ENCODE assay signal across 27 mouse cellular contexts in the genomic region with DNA sequence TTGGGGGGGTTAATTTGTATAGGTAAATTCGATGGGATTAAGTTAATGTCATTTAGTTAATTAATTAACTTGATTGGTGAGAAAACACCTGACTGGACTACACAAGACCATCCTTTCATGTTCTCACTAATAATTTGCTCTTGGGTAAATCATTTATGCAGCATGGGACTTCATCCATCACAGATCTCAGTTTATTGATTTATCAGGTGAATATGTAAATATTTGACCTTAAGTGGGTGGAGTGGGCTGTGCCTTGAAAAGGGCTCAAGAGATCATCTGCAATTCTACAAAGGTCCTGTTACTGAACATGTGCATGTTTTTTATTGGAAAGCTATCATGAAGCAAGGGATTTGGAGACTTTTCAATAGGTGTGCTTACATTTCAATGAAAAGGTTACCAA.
"Had no signal": no experiment of that assay in that cellular context is flagged by ENCODE, and none has a peak within 500 bp of the region (broad histone marks: within the 10 kb centered on the region; RNA-seq: fewer than 3 reads in every experiment).

No protein-coding gene starts in this region.

- H3K27ac ChIP-seq: embryonic facial prominence, embryonic 10.5 days; embryonic facial prominence, embryonic 12.5 days; embryonic facial prominence, embryonic 13.5 days; embryonic facial prominence, embryonic 15.5 days; forebrain, embryonic 10.5 days; forebrain, embryonic 12.5 days; forebrain, embryonic 13.5 days; forebrain, embryonic 15.5 days; gastrocnemius, adult 2 months had no signal

- H3K4me1 ChIP-seq: embryonic facial prominence, embryonic 10.5 days; embryonic facial prominence, embryonic 12.5 days; embryonic facial prominence, embryonic 13.5 days; embryonic facial prominence, embryonic 15.5 days; forebrain, embryonic 12.5 days; forebrain, embryonic 13.5 days; forebrain, embryonic 15.5 days had no signal

- ATAC-seq: forebrain, embryonic 13.5 days; forebrain, embryonic 14.5 days; forebrain, embryonic 15.5 days; forebrain, embryonic 16.5 days; forebrain, postnatal 0 days had no signal

- DNase-seq: cerebellum, adult 18-20 months; cerebellum, adult 2 months; cerebellum, adult 8-10 months; cerebellum, adult 9-10 months; cerebellum, adult 9-11 months; cerebellum, postnatal 14 days; cerebellum, postnatal 25 days; cerebellum, postnatal 36 days; embryo, embryonic 11 days; forebrain, postnatal 0 days; gastrocnemius, adult 2 months; gastrocnemius, postnatal 10 days; gastrocnemius, postnatal 14 days; gastrocnemius, postnatal 25 days; gastrocnemius, postnatal 36 days; heart, adult 11 months had no signal

- H3K9me3 ChIP-seq: embryonic facial prominence, embryonic 10.5 days; embryonic facial prominence, embryonic 12.5 days; embryonic facial prominence, embryonic 13.5 days; embryonic facial prominence, embryonic 15.5 days; forebrain, embryonic 10.5 days; forebrain, embryonic 12.5 days; forebrain, embryonic 13.5 days; forebrain, embryonic 15.5 days had no signal

- H3K27me3 ChIP-seq: embryonic facial prominence, embryonic 12.5 days; embryonic facial prominence, embryonic 13.5 days; embryonic facial prominence, embryonic 15.5 days; forebrain, embryonic 12.5 days; forebrain, embryonic 13.5 days; forebrain, embryonic 15.5 days had no signal

- H3K36me3 ChIP-seq: embryonic facial prominence, embryonic 10.5 days; embryonic facial prominence, embryonic 12.5 days; embryonic facial prominence, embryonic 13.5 days; embryonic facial prominence, embryonic 15.5 days; forebrain, embryonic 10.5 days; forebrain, embryonic 12.5 days; forebrain, embryonic 15.5 days had no signal

- H3K4me2 ChIP-seq: embryonic facial prominence, embryonic 12.5 days; embryonic facial prominence, embryonic 13.5 days; embryonic facial prominence, embryonic 15.5 days; forebrain, embryonic 12.5 days; forebrain, embryonic 13.5 days; forebrain, embryonic 15.5 days had no signal

- H3K9ac ChIP-seq: embryonic facial prominence, embryonic 12.5 days; embryonic facial prominence, embryonic 13.5 days; embryonic facial prominence, embryonic 15.5 days; forebrain, embryonic 12.5 days; forebrain, embryonic 13.5 days; forebrain, embryonic 15.5 days; forebrain, postnatal 0 days had no signal

- H3K4me3 ChIP-seq: embryonic facial prominence, embryonic 10.5 days; embryonic facial prominence, embryonic 12.5 days; embryonic facial prominence, embryonic 13.5 days; embryonic facial prominence, embryonic 15.5 days; erythroblast, embryonic 14.5 days; forebrain, embryonic 10.5 days; forebrain, embryonic 12.5 days; forebrain, embryonic 13.5 days; forebrain, embryonic 15.5 days; gastrocnemius, adult 2 months had no signal
